Mouse (Mus musculus) midbrain, embryonic 16.5 days (tissue): ENCODE measurements around the gene Pilra. TPM values are rescaled to one million over a fixed set of nuclear protein-coding genes. Genes with fewer than 3 reads are reported as not detected.
"Not testable (repeated sequence)": the region's sequence is repeated elsewhere in the genome, so short reads cannot be mapped to it uniquely, and the experiment has no call there.

Experiments
- ATAC-seq: fragments of 200-750 bp; cut with Nextera tagmentation; 2 replicates; pipeline ENCODE4 v1.8.0; 2017; ENCODE audit warnings: moderate TSS enrichment
- H3K27ac ChIP-seq: fragments of 300-500 bp; sonication (generic); 2 replicates; pipeline ENCODE4 v1.5.1; 2014; ENCODE audit warnings: mild to moderate bottlenecking, low read length, mixed read lengths
- H3K27me3 ChIP-seq: fragments of 300-500 bp; sonication (generic); 2 replicates; pipeline ENCODE4 v1.6.1; 2014; ENCODE audit warnings: low read depth, low read length, mixed read lengths; ENCODE audit not compliant: control insufficient read depth, insufficient read depth
- H3K36me3 ChIP-seq: fragments of 300-500 bp; sonication (generic); 2 replicates; pipeline ENCODE4 v1.6.1; 2014; ENCODE audit warnings: mild to moderate bottlenecking, low read length, moderate library complexity, mixed read lengths; ENCODE audit not compliant: control insufficient read depth, insufficient read depth
- H3K4me1 ChIP-seq: fragments of 300-500 bp; sonication (generic); 2 replicates; pipeline ENCODE4 v1.6.1; 2014; ENCODE audit warnings: mild to moderate bottlenecking, low read length, mixed read lengths; ENCODE audit not compliant: control insufficient read depth, insufficient read depth
- H3K4me2 ChIP-seq: fragments of 300-500 bp; sonication (generic); 2 replicates; pipeline ENCODE4 v1.6.1; 2014; ENCODE audit warnings: mild to moderate bottlenecking, low read length, mixed read lengths
- H3K4me3 ChIP-seq: fragments of 300-500 bp; sonication (generic); 2 replicates; pipeline ENCODE4 v1.5.1; 2014; ENCODE audit warnings: low read depth, mild to moderate bottlenecking, low read length, moderate library complexity, mixed read lengths
- H3K9ac ChIP-seq: fragments of 300-500 bp; sonication (generic); 2 replicates; pipeline ENCODE4 v1.6.1; 2014; ENCODE audit warnings: low read depth, low read length, mixed read lengths
- H3K9me3 ChIP-seq: fragments of 300-500 bp; sonication (generic); replicated peaks from 2 replicates; pipeline ENCODE4 v1.6.1; 2014; ENCODE audit warnings: mild to moderate bottlenecking, low read length, mixed read lengths; ENCODE audit not compliant: control insufficient read depth, poor library complexity, severe bottlenecking
- WGBS: fragments of 180-500 bp; shearing (Covaris S2); extraction: QIAGEN DNeasy Blood & Tissue Kit; methylation state at CpG from one replicate; pipeline ENCODE4 v1.1.7; 2014; 5-methylcytosine and 5-hydroxymethylcytosine counted together
- polyA plus RNA-seq: library from polyadenylated mRNA; unstranded; fragments of >200 nt; fragmentation: Nextera tagmentation; extraction: Ambion mirVana; gene quantifications from 2 replicates; pipeline ENCODE4 v1.2.1, GENCODE M21; 2015

Gene Pilra
- polyA plus RNA-seq: 0.37 and 0.48 TPM in 2 replicates

DNA sequence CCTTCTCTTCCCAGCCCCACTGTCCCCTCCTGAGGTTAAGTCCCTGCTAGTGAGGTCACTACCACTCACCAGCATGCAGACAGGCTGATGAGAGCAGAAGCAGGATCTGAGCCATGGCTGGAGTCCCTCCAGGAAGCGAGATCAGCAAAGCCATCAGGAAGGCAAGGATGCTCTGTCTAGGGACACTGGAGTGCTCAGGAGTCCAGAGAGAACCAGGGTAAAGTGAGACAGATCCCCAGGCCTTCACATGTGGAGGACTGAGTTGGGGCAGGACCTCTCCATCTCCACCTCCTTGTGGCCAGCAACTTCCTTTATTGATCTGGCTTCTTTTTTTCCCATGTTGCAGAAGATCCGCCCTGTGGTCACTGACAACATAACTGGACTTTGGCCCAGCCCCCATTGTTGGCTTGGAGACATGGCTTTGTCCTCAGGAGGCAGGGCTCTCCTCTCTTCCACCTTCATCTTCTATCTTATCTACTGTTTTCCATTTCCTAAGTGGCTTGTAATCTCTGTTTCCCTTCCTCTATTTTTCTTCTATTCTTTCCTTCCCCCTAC, at the start of gene Pilra:
Gene Pilra (minus strand): TSS at position 316 of the 555 bp plus-strand sequence.
- not testable (repeated sequence) for H3K27me3 ChIP-seq, ATAC-seq, H3K27ac ChIP-seq, H3K4me3 ChIP-seq, H3K9ac ChIP-seq, H3K4me1 ChIP-seq, H3K9me3 ChIP-seq, H3K36me3 ChIP-seq, H3K4me2 ChIP-seq
- WGBS: 54% methylated on average over 2 of the region's 2 CpGs

DNA sequence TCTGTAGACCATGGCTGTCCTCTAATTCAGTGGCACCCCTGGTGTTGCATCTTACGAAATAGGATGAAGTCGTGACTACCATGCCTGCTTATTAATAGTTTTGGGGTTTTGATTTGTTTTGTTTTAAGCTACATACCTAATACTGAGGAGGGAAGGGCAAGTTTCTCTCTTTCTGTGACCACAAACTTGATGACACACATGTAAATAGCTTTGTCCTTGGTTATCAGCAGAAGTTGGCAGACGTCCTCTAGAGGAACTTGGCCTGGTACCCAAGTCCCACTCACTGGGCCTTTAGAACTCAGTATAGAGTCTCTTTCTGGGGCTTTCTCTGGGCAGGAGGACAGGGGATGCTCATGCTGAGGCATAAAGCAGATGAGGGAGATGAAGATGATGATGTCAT, 47.3 kb upstream of the Pilra start:
- Histone ChIP-seq H3K9me3 (no peaks in the 10 kb centered on the region), H3K4me3 (no peak overlapping the region), H3K27ac (no peak overlapping the region), H3K36me3 (no peaks in the 10 kb centered on the region), H3K9ac (no peak overlapping the region), H3K27me3 (no peaks in the 10 kb centered on the region), H3K4me1 (no peaks in the 10 kb centered on the region), H3K4me2 (no peak overlapping the region)
- WGBS: 87% methylated on average over 3 of the region's 3 CpGs
- ATAC-seq: no peak

DNA sequence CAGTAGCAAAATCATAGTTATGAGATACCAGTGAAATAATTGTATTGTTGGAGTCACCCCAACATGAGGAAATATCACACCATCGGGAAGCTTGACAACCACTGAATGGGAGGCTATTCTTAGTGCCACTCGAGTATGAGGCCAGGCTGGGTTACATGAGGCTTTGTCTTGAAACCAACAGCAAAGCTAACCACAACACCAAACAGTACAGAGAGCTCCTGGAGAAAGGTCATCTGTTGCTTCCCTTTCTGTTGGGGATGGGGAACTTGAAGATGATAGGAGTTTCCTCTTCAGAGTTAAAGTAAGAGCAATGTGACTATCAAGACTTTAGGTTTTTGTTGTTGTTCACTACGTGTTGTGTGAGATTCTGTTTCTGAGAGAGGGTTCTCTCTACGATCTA, 46.8 kb upstream of the Pilra start:
- no peak overlapping the region for H3K9ac ChIP-seq
- no peaks in the 10 kb centered on the region for H3K9me3 ChIP-seq
- H3K4me3 ChIP-seq: no peak overlapping the region
- H3K4me2 ChIP-seq: no peak overlapping the region
- no peaks in the 10 kb centered on the region for H3K27me3 ChIP-seq
- 81% methylated on average over 4 of the region's 4 CpGs for WGBS
- no peak for ATAC-seq
- H3K36me3 ChIP-seq: no peaks in the 10 kb centered on the region
- no peaks in the 10 kb centered on the region for H3K4me1 ChIP-seq
- H3K27ac ChIP-seq: no peak overlapping the region

DNA sequence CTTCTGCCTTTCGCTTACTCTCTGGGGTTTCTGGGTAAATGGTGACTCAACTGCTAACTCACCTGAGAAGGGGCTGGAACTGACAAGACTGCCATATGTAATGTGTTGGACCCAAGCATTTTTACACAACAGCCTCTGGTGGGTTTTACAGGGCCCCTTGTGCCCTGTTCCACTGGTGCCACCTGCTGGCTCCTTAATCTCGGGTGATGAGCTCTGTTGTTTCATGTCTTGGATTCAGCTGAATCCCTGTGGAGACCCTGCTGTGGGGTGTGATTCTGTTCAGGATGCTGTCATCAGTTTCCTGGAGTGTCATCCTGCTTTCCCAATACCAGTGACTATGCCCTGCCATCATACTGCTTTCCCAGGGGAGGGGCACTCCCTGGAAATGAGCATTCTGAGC, 41.8 kb upstream of the Pilra start:
- no peaks in the 10 kb centered on the region for H3K9me3 ChIP-seq
- no peak overlapping the region for H3K4me3 ChIP-seq
- H3K27me3 ChIP-seq: no peaks in the 10 kb centered on the region
- no peak overlapping the region for H3K4me2 ChIP-seq
- H3K36me3 ChIP-seq: no peaks in the 10 kb centered on the region
- no peak overlapping the region for H3K9ac ChIP-seq
- WGBS: 63% methylated on average over 2 of the region's 2 CpGs
- H3K27ac ChIP-seq: no peak overlapping the region
- H3K4me1 ChIP-seq: no peaks in the 10 kb centered on the region
- ATAC-seq: no peak

DNA sequence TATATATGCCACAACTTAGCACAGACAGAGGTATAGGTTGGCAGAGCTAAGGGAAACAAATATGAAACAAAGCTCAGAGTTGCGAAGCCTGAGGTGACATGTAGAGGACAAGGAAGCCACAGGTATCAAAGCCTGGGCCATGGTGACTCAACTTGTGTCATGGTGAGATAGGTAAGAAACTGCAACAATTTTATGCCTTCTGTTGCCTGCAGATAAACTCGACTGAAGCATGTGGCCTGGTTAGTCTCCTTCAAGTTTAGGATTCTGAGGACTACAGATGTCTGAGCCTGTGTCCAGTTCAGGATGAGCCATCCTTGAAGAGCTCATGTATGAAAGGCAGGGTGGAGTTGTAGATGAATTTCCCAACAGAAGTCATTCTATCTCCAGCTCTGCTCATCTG, 39.0 kb upstream of the Pilra start:
- Histone ChIP-seq H3K27me3 (no peaks in the 10 kb centered on the region), H3K4me1 (no peaks in the 10 kb centered on the region), H3K9me3 (no peaks in the 10 kb centered on the region), H3K4me3 (no peak overlapping the region), H3K4me2 (no peak overlapping the region), H3K9ac (no peak overlapping the region), H3K27ac (no peak overlapping the region), H3K36me3 (no peaks in the 10 kb centered on the region)
- no peak for ATAC-seq
- WGBS: 85% methylated on average over 2 of the region's 2 CpGs

DNA sequence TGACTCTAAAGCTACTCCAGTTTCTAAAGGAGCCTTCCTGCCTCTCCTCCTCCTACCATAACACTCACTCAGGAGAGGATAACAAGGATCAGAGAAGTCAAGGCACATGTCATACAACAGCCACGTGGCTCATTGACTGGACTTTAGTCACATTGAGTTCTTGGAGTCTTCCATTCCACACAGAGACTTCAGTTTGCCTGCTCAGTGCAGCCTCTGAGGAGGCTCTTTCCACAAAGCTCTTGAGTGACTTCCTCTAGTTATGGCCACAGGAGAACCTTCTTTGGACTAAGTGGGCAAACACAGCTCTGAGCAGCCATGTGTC, 36.3 kb upstream of the Pilra start:
- not testable (repeated sequence) for H3K4me3 ChIP-seq, H3K27me3 ChIP-seq, H3K27ac ChIP-seq, ATAC-seq, H3K4me2 ChIP-seq, H3K9ac ChIP-seq, H3K9me3 ChIP-seq, H3K36me3 ChIP-seq, H3K4me1 ChIP-seq
- WGBS: 35% methylated on average over 1 of the region's 1 CpGs

DNA sequence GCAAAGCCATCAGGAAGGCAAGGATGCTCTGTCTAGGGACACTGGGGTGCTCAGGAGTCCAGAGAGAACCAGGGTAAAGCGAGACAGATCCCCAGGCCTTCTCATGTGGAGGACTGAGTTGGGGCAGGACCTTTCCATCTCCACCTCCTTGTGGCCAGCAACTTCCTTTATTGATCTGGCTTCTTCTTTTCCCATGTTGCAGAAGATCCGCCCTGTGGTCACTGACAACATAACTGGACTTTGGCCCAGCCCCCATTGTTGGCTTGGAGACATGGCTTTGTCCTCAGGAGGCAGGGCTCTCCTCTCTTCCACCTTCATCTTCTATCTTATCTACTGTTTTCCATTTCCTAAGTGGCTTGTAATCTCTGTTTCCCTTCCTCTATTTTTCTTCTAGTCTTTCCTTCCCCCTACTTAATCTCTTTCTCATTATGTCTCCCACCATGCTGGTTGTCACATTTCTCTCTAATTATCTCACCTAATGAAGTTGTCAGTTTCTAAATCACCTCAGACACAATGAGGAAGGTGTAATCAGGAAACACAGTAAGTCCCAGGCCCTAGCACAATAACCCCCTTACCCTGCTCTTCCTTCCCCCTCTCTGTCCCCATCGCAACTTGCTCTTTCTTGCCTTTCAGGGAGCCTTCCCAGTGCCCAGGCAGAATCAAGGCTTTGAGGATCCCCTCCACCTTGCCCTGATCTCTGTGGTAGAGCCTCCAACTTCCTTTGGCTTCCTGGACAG, 35.7 kb upstream of the Pilra start, which contains the start of gene Pilrb2:
Gene Pilrb2 (minus strand): TSS at position 172 of the 737 bp plus-strand sequence.
- H3K4me1 ChIP-seq, H3K4me2 ChIP-seq, ATAC-seq, H3K9ac ChIP-seq, H3K27me3 ChIP-seq, H3K27ac ChIP-seq, H3K9me3 ChIP-seq, H3K4me3 ChIP-seq, H3K36me3 ChIP-seq: not testable (repeated sequence)
- WGBS: 68% methylated on average over 2 of the region's 3 CpGs

DNA sequence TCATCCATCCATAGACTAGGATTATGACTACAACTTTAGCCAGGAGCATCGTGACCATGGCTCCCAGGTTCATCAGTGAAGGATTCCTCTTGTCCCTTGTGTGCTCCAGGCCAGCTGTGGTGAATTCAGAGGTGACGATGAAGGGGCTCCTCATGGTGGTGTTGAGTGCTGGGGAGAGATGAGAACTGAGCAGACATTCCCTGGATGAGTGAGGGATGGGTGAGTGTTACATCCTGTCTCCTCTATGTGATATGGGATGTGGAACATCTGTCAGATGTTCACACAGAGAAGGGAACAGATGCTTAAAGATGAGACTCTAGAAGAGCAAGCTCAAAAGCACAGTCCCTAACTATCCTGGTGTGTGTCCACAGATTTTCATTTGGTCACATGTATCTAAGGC, 32.5 kb upstream of the Pilra start:
- not testable (repeated sequence) for H3K27me3 ChIP-seq, H3K27ac ChIP-seq, ATAC-seq, H3K9ac ChIP-seq, H3K4me1 ChIP-seq, H3K9me3 ChIP-seq, H3K4me2 ChIP-seq, H3K36me3 ChIP-seq, H3K4me3 ChIP-seq
- 78% methylated on average over 2 of the region's 2 CpGs for WGBS

DNA sequence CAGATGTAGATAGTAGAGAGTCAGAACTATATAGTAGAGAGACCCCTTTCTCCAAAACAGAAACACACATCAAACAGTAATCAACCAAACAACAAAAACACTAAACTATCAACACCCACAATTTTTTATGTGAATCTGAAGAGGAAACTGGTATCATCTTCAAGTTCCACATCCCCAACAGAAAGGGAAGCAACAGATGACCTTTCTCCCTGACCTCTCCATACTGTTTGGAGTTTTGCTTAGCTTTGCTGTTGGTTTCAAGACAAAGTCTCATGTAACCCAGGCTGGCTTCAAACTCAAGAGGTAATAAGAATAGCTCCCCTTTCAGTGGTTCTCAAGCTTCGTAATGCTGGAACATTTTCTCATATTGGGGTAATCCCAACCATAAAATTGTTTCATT, 27.9 kb upstream of the Pilra start:
- not testable (repeated sequence) for H3K27me3 ChIP-seq, H3K9ac ChIP-seq, H3K4me1 ChIP-seq

More for the DNA sequence above, 27.9 kb upstream of the Pilra start:
- not testable (repeated sequence) for ATAC-seq, H3K4me2 ChIP-seq, H3K4me3 ChIP-seq, H3K27ac ChIP-seq, H3K9me3 ChIP-seq, H3K36me3 ChIP-seq
- WGBS: 92% methylated on average over 1 of the region's 1 CpGs
